Mouse (Mus musculus) C2C12 (cell line): ENCODE measurements around the gene Nhlrc1. TPM values are rescaled to one million over a fixed set of nuclear protein-coding genes. Genes with fewer than 3 reads are reported as not detected.

Experiments
- H3K27me3 ChIP-seq: one replicate; pipeline ENCODE4 v1.6.1; 2011; ENCODE audit not compliant: control insufficient read depth, insufficient read depth, insufficient read length
- H3K36me3 ChIP-seq: one replicate; pipeline ENCODE4 v1.6.1; 2011; ENCODE audit not compliant: control insufficient read depth, insufficient read depth
- H3K4me3 ChIP-seq: one replicate; pipeline ENCODE4 v1.5.1; 2011; ENCODE audit warnings: mild to moderate bottlenecking, control low read depth; ENCODE audit not compliant: poor library complexity, insufficient read depth, severe bottlenecking
- H3K79me2 ChIP-seq: one replicate; pipeline ENCODE4 v1.6.1; 2011; ENCODE audit not compliant: control insufficient read depth, insufficient read depth
- H3K79me3 ChIP-seq: one replicate; pipeline ENCODE4 v1.6.1; 2011; ENCODE audit warnings: low read depth, control low read depth
- H3ac ChIP-seq: one replicate; pipeline ENCODE3; 2011; ENCODE audit warnings: low read depth; ENCODE audit not compliant: control insufficient read depth, insufficient read length
- CEBPB ChIP-seq: IDR thresholded peaks from one replicate; pipeline ENCODE4 v1.6.1; 2011; ENCODE audit warnings: low read depth, mild to moderate bottlenecking, control low read depth, moderate library complexity
- CTCF ChIP-seq: IDR thresholded peaks from one replicate; pipeline ENCODE4 v1.5.1; 2011; ENCODE audit not compliant: control insufficient read depth, insufficient read depth, insufficient read length
- FOSL1 ChIP-seq: IDR thresholded peaks from one replicate; pipeline ENCODE4 v1.8.0; 2011; ENCODE audit warnings: mild to moderate bottlenecking, low read length; ENCODE audit not compliant: poor library complexity, insufficient read depth, severe bottlenecking
- MAX ChIP-seq: IDR thresholded peaks from one replicate; pipeline ENCODE4 v1.6.1; 2011; ENCODE audit warnings: mild to moderate bottlenecking, control low read depth
- MYOD1 ChIP-seq: IDR thresholded peaks from one replicate; pipeline ENCODE4 v1.6.1; 2011; ENCODE audit warnings: low read depth; ENCODE audit not compliant: control insufficient read depth, insufficient read length
- MYOG ChIP-seq: IDR thresholded peaks from one replicate; pipeline ENCODE4 v1.6.1; 2011; ENCODE audit not compliant: control insufficient read depth, insufficient read length; ENCODE audit errors: extremely low read depth
- USF1 ChIP-seq: IDR thresholded peaks from one replicate; pipeline ENCODE4 v1.6.1; 2011; ENCODE audit warnings: low read depth, mild to moderate bottlenecking, control low read depth, moderate library complexity
- polyA plus RNA-seq: library from polyadenylated mRNA; unstranded; fragments of >200 nt; fragmentation: generic; extraction: Trizol; gene quantifications from one replicate; pipeline ENCODE4 v1.2.1, GENCODE M21; 2012; ENCODE audit warnings: missing spikeins

Gene Nhlrc1
- polyA plus RNA-seq, 1 experiment = 0.05 TPM

DNA sequence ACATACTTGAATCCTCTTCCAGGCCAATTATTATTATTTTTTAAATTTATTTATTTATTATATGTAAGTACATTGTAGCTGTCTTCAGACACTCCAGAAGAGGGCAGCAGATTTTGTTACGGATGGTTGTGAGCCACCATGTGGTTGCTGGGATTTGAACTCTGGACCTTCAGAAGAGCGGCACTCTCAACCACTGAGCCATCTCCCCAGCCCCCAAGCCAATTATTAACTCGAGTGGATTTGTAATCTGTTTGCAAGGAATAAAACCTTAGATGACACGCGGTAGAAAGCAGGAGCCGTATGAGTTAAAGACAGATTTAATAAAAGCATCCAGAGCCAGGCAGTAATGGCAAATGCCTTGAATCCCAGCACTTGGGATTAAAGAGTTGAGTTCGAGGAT lies 5.1 kb upstream of the Nhlrc1 start:
- TF ChIP-seq CEBPB (no peak), MYOD1 (no peak), USF1 (no peak), CTCF (no peak), FOSL1 (no peak), MAX (no peak), MYOG (no peak)
- no peaks in the 10 kb centered on the region for H3K27me3 ChIP-seq
- H3K79me2 ChIP-seq = no peaks in the 10 kb centered on the region
- H3K4me3 ChIP-seq = no peak overlapping the region
- H3K36me3 ChIP-seq = no peaks in the 10 kb centered on the region
- H3K79me3 ChIP-seq = no peaks in the 10 kb centered on the region
- no peak overlapping the region for H3ac ChIP-seq

DNA sequence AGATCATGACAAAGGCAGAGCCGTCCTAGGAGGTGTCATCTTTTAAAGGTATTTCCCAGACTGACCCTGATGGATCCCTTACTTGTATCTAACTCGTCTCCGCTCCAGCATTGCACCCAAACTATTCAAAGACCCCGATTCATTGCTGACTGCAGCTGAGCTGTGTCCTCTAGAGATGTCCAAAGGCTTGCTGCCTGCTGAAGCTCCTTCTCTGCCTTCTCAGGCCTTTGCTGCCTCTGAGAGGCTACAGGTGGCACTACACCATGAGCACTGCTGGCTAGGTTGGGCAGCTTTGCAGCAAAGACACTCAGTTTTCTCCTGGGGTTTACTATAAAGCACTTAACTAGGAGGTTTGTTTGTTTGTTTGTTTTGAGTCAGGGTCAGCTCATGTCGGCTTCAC lies 2.6 kb upstream of the Nhlrc1 start:
- TF ChIP-seq CTCF (peak; percentile 25), MYOD1 (no peak)
- H3K27me3 ChIP-seq = no peaks in the 10 kb centered on the region
- no peak overlapping the region for H3K4me3 ChIP-seq
- H3ac ChIP-seq = no peak overlapping the region
- H3K79me3 ChIP-seq = no peaks in the 10 kb centered on the region
- H3K79me2 ChIP-seq = no peaks in the 10 kb centered on the region
- H3K36me3 ChIP-seq = no peaks in the 10 kb centered on the region

DNA sequence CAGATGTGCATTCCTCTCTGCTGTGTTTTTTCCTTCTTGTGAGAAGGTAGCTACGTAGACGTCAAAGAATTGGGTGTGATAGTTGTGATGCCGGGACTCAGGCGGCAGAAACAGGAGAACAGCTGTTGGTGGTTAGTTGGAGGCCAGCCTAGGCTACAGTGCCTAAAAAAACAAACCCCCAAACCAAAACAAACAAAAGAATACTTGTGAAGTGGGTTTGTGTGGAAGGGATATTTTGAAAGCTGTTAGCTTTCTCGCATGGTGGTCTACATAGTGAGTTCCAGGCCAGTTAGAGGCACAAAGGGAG lies 498 bp upstream of the Nhlrc1 start:
- Histone ChIP-seq H3K36me3 (no peaks in the 10 kb centered on the region), H3ac (no peak overlapping the region), H3K27me3 (no peaks in the 10 kb centered on the region), H3K79me3 (no peaks in the 10 kb centered on the region), H3K79me2 (no peaks in the 10 kb centered on the region), H3K4me3 (no peak overlapping the region)
- TF ChIP-seq MAX = no peak
- peak; percentile 33 for TF ChIP-seq MYOD1

DNA sequence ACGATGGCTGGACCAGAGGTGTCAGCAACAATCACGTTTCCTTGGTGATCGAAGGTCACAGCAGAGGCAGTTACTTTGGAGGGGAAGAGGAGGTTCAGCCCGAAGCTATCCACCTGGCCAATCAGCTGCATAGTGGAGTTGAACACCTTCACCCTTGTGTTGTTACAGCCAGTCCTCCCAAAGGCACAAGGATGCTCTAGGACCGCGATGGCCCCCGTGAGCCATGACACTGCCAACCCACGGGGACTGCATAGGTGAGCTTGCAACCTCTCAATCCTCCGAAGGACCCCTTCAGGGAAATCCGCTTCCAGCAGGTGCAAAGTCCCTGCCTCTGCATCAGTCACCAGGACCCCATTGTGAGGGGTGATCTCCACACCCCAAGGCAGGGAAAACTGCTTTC lies 910 bp downstream of the Nhlrc1 start:
- no peak for TF ChIP-seq MYOD1
- Histone ChIP-seq H3K36me3 (no peaks in the 10 kb centered on the region), H3K79me2 (no peaks in the 10 kb centered on the region), H3ac (no peak overlapping the region), H3K79me3 (no peaks in the 10 kb centered on the region), H3K27me3 (no peaks in the 10 kb centered on the region), H3K4me3 (no peak overlapping the region)

DNA sequence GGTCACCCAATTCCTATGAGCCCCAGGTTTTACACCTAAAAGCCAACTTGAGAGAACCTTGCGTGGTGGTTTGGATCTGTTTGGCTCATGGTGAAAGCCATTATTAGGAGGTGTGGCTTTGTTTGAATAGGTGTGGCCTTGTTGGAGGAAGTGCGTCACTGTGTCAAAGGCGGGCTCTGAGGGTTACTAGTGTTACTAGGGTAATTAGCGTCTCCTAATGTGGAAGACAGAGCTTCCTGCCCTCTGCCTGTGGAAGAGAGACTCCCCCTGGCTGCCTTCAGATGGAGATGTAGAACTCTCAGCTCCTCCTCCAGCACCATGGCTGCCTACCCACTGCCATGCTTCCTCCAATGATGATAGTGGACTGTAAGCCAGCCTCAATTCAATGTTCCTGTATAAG lies 13.1 kb downstream of the Nhlrc1 start:
- TF ChIP-seq CEBPB = no peak
- TF ChIP-seq USF1 = no peak
- TF ChIP-seq CTCF = no peak

DNA sequence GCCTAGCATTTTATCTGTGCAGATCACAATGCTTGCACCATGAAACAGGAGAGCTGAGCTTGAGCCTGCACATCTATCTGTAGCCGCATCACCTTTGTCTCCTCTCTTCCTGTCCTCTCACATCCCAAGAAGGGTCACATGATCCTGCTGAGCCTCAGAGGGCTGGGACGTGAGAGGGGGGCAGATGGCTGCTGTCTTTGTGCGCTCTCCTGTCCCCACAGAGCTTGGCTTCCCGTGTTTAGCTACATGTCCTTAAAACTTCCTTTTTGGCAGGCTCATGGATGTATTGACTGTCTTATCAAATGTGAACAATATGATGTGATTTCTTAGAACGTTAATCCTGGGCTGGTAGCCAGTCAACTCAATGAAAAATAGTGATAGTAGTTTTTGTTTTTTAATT lies 15.2 kb downstream of the Nhlrc1 start:
- H3ac ChIP-seq = no peak overlapping the region
- H3K36me3 ChIP-seq = no peaks in the 10 kb centered on the region
- no peak for TF ChIP-seq CEBPB
- TF ChIP-seq MAX = no peak
- TF ChIP-seq MYOG = no peak
- no peak for TF ChIP-seq USF1
- TF ChIP-seq CTCF = no peak
- TF ChIP-seq MYOD1 = no peak
- TF ChIP-seq FOSL1 = no peak
- H3K79me2 ChIP-seq = no peaks in the 10 kb centered on the region
- peaks cover 4% of the 10 kb centered on the region for H3K27me3 ChIP-seq
- no peaks in the 10 kb centered on the region for H3K79me3 ChIP-seq
- H3K4me3 ChIP-seq = no peak overlapping the region

More for the DNA sequence above, 13.1 kb downstream of the Nhlrc1 start:
- H3K36me3 ChIP-seq = no peaks in the 10 kb centered on the region
- H3ac ChIP-seq = no peak overlapping the region
- no peaks in the 10 kb centered on the region for H3K79me2 ChIP-seq
- H3K4me3 ChIP-seq = no peak overlapping the region
- peaks cover 4% of the 10 kb centered on the region for H3K27me3 ChIP-seq
- no peaks in the 10 kb centered on the region for H3K79me3 ChIP-seq

DNA sequence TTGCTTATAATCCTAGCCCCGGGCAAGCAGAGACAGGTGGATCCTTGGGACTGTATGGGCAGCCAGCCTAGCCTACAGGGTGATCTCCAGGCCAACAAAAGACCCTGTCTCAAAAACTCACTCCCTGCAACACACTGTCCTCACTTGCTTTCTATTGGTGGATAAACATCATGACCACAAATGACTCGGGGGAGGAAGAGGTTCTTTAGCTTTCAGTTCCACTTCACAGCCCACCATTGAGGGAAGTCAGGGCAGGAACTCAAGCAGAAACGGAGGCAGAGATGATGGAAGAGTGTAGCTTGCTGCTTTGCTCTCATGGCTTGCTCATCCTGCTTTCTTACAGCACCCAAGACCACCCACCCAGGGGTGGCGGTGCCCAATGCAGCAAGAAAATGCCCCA lies 17.3 kb downstream of the Nhlrc1 start:
- H3K36me3 ChIP-seq = no peaks in the 10 kb centered on the region
- H3ac ChIP-seq = no peak overlapping the region
- peaks cover 4% of the 10 kb centered on the region for H3K27me3 ChIP-seq
- TF ChIP-seq USF1 = no peak
- no peak for TF ChIP-seq CTCF
- TF ChIP-seq MAX = no peak
- no peak for TF ChIP-seq CEBPB
- no peak for TF ChIP-seq MYOD1
- TF ChIP-seq MYOG = no peak
- TF ChIP-seq FOSL1 = no peak
- H3K4me3 ChIP-seq = no peak overlapping the region
- no peaks in the 10 kb centered on the region for H3K79me3 ChIP-seq
- H3K79me2 ChIP-seq = no peaks in the 10 kb centered on the region

DNA sequence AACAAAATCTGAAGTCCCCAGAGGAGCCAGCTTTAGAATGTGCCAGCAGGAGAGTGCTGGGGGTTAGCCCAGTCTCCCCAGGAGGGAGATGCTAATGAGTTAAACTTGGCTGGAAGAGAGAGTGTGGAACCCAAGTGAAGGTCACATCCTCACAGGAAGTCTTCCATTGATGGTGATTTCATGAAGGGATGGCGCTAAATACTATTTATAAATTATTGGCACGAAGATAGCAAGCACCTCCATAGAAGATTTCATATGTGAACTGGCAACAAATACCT lies 21.4 kb downstream of the Nhlrc1 start:
- H3K79me2 ChIP-seq = no peaks in the 10 kb centered on the region
- no peak for TF ChIP-seq MYOD1
- TF ChIP-seq MYOG = no peak
- TF ChIP-seq USF1 = no peak
- no peak for TF ChIP-seq FOSL1
- no peak for TF ChIP-seq MAX
- no peaks in the 10 kb centered on the region for H3K79me3 ChIP-seq
- no peaks in the 10 kb centered on the region for H3K27me3 ChIP-seq
- no peak overlapping the region for H3ac ChIP-seq
- H3K4me3 ChIP-seq = no peak overlapping the region
- no peaks in the 10 kb centered on the region for H3K36me3 ChIP-seq
